Mouse (Mus musculus) left cerebral cortex, adult 9 months (tissue): ENCODE data around the gene Klra8.
"Not testable (repeated sequence)": the region's sequence is repeated elsewhere in the genome, so short reads cannot be mapped to it uniquely, and the experiment has no call there.

Experiments used
- DNase-seq, 2 experiments: peaks; one replicate each; pipeline ENCODE4 v3.0.0; 2022; ENCODE audit warnings: low spot score in 2 of 2

Gene Klra8

DNA sequence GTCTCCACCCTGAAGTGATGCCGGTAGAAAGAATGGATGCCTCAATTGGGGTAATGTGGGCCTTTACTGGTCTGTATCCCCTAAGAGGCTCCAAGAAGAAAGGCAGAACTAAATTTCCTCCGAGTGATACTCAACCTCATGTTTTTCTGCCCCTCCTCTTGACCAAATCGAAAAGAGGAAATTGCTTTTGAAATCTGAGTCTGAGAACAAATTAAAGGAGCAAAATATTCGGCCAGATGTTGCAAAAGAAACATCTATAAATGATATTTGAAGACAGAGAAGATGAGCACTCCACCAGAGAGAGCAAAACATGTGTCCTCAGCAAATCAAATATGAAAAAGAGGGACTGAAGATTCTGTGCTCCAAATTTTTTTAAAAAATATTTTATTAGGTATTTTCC lies at the start of gene Klra8:
Klra8 (minus strand) TSS at position 101 of the 400 bp plus-strand sequence.
- not testable (repeated sequence) for DNase-seq

DNA sequence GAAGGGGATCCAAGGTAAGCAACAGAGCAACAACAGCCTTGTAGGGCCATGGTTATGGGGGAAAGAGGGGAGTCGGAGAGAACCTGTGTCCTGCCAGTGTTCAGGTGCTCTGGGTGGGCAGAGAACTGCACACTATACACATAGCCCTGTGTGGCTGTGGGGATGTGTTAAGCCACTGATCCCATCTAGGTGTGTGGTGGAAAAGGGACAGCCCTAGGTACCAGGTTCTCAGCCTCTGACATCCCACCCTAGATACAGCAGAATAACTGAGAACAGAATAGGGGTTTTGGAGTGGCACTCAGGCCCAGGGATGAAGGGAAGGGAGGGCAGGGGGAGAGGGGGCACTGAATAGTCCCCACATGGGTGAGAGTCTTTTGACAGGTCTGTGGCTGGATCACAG lies 19.2 kb downstream of the Klra8 start:
- no peak for DNase-seq

DNA sequence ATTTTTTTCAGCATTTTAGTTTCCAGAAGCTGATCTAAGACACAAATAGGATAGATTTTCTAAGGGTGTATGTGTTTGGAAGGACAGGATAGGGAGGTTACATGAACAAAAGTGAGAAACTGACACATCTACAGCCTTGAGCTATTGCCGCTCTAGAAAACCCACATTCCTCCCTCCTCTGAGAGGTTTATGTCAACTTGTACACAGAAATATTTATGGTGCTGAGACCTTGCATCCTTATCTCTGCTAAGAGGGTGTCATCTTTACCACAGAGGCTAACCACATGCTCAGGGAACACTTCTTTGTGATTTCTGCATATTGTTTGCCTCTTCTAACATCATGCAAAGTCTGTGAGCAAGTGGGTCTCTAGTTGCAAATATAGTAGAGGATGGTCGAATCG lies 27.0 kb downstream of the Klra8 start:
- not testable (repeated sequence) for DNase-seq

DNA sequence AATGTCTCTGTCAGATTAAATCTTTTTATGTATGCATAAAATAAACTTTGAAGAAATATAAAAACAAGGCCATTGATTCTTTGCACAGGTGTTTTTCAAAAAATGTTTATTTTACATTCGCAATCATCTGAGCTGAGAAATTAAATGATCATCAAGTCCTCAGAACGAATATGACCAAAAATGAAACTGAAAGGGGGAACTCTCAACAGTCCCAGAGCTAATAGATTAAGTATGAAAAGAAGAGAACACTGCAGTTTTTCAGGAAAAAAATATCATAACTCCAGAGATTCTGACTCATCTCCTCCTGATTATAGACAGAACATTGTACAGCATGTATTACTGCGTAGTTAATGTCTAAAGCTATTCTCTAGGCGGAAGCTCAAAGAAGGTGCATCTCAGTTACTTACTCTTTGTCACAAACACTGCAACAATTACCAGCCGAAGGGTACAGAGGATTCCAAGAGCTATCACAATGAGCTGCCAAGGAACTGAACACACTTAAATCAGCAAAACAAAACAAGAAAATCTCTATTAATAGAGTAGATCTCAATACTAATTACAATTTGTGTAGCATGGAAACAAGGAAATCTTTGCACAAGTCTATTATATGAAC lies 37.3 kb downstream of the Klra8 start:
- no peak for DNase-seq

DNA sequence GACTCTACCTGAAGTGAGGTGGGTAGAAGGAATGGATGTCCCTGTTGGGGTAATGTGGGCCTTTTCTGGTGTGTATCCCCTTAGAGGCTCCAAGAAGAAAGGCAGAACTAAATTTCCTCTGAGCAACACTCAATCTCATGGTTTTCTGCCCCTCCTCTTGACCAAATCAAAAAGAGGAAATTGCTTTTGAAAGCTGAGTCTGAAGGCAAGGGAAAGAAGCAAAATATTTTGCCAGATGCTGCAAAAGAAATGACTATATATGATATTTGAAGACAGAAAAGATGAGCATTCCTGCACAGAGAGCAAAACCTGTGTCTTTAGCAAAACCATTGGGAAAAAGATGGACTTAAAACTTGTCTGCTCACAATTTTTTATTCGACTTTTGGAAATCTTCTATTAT lies 62.5 kb downstream of the Klra8 start, which contains the start of gene Klra4:
Klra4 (minus strand) TSS at position 101 of the 400 bp plus-strand sequence.
- not testable (repeated sequence) for DNase-seq
